Mouse (Mus musculus): Measurements from ENCODE around the gene Cyb5r1.

DNA sequence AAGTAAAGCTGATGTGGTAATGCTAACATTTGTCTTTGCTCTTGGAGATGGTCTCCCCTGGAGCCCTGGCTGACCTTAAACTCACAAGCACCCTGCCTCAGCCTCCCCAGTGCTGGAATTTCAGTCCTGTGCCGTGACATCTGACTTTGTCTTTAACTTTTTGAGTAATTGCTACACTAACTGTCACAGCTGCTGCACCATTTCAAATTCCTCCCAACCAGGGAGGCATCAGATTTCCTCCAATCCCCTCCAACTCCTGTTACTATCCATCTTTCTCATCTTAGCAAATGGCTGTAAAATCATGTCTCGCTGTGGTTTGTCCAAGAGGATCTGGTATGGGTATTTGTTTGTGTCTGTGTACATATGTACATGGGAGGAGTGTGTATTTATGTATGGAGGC lies 31.2 kb upstream of the Cyb5r1 start:
- TF ChIP-seq TCF12 (IDR thresholded peaks at IDR 0.05; ENCODE audit: low read depth, low read length) (no peak), BHLHE40 (IDR thresholded peaks at IDR 0.05; ENCODE audit: low read depth, low read length) (no peak), POLR2A (IDR thresholded peaks at IDR 0.05; ENCODE audit: low read depth, low read length) (no peak), CTCF (conservative IDR thresholded peaks at IDR 0.05 in 1 of 2, IDR thresholded peaks at IDR 0.05 in 1 of 2; ENCODE audit: low read depth in 2 of 2, low read length in 2 of 2) (no peak), EP300 (IDR thresholded peaks at IDR 0.05; ENCODE audit: low read length) (no peak), ZNF384 (IDR thresholded peaks at IDR 0.05; ENCODE audit: low read depth, low read length) (no peak), MEF2A (IDR thresholded peaks at IDR 0.05; ENCODE audit: borderline replicate concordance, low read depth, low read length) (no peak), UBTF (IDR thresholded peaks at IDR 0.05; ENCODE audit: low read depth, low read length) (no peak)
